Mouse (Mus musculus) cerebellum, adult 9-11 months (tissue): Measurements from ENCODE around the gene Cacnb1.

Experiments used
- DNase-seq: peaks from one replicate; pipeline ENCODE4 v3.0.0; 2022

Cacnb1 gene

GRCm38 (mm10) chr11:97954469-97955141 is 68.2 kb downstream of the Cacnb1 start:
- DNase-seq: no peak

GRCm38 (mm10) chr11:97953939-97954275 is 68.9 kb downstream of the Cacnb1 start:
- DNase-seq: no peak

GRCm38 (mm10) chr11:97953179-97953938 is 69.5 kb downstream of the Cacnb1 start:
- DNase-seq: no peak

GRCm38 (mm10) chr11:97952367-97953006 is 70.3 kb downstream of the Cacnb1 start:
- DNase-seq: no peak
